Mouse (Mus musculus): ENCODE data around the gene Slc16a4. TPM values are rescaled to one million over a fixed set of nuclear protein-coding genes. Genes with fewer than 3 reads are reported as not detected.

Slc16a4 gene
- total and polyA plus RNA-seq, 2 experiments from 2014 or later: 1.4 to 2.4 TPM

DNA sequence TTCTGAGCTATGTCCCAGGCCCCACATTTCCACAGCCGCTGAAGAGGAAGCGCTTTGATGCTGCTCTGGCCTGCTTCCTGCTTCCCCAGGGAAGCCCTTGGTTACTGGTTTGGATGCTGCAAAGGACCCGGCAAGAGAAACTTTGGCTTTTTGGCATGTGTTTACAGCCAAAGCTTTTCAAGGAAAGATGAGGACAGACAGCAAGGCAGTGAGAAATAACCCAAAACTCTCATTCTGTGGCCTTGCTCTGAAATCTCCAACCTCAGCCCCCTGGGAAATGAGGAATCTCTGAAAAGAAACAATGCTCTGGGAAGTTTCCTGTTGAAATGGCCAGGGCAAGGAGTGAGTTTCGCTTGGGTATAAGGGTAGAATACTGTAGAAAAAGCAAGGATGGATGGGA lies 69.3 kb downstream of the Slc16a4 start:
- no peak for TF ChIP-seq CTCF (IDR thresholded peaks at IDR 0.05)
- 65% methylated on average over 4 of the region's 4 CpGs for WGBS

More for the DNA sequence above, 69.3 kb downstream of the Slc16a4 start:
- Histone ChIP-seq H3K36me3 (ENCODE audit: insufficient read depth, low read length) (no peaks in the 10 kb centered on the region), H3K4me3 (ENCODE audit: low read depth, low read length) (no peak overlapping the region), H3K9ac (replicated peaks; ENCODE audit: low read length, poor library complexity, severe bottlenecking) (no peak overlapping the region), H3K9me3 (ENCODE audit: low read length) (no peaks in the 10 kb centered on the region), H3K4me2 (ENCODE audit: low read depth, low read length, poor library complexity, severe bottlenecking) (no peak overlapping the region), H3K27me3 (ENCODE audit: insufficient read depth, low read length) (no peaks in the 10 kb centered on the region), H3K27ac (ENCODE audit: low read depth, low read length) (no peak overlapping the region), H3K4me1 (ENCODE audit: insufficient read depth, low read length) (no peaks in the 10 kb centered on the region)
- no peak for ATAC-seq (ENCODE audit: low FRiP score)
- no peak for DNase-seq (ENCODE audit: low spot score)

Other genes with a start within 250 kb of the Slc16a4 start
- gene Kcna2, start 190.1 kb upstream of the Slc16a4 start, total RNA-seq (2014; rRNA removed): 17.6 and 17.7 TPM in 2 replicates
- 1.4 and 1.7 TPM in 2 replicates for gene Kcna2, start 190.1 kb upstream of the Slc16a4 start, polyA plus RNA-seq (2015; fragmentation: Nextera tagmentation; extraction: Ambion mirVana)
- not detected in 2 replicates for gene Kcna10, start 108.2 kb upstream of the Slc16a4 start, total RNA-seq (2014; rRNA removed)
- gene Kcna10, start 108.2 kb upstream of the Slc16a4 start, polyA plus RNA-seq (2015; fragmentation: Nextera tagmentation; extraction: Ambion mirVana): not detected in 2 replicates
- gene Cym, start 69.5 kb upstream of the Slc16a4 start, total RNA-seq (2014; rRNA removed): 0.19 TPM in 1 of 2 replicates, not detected in the other
- 0.16 TPM in 1 of 2 replicates, not detected in the other for gene Cym, start 69.5 kb upstream of the Slc16a4 start, polyA plus RNA-seq (2015; fragmentation: Nextera tagmentation; extraction: Ambion mirVana)
- not detected in 2 replicates for gene A630076J17Rik, start 60.6 kb upstream of the Slc16a4 start, total RNA-seq (2014; rRNA removed)
- 0.20 TPM in 1 of 2 replicates, not detected in the other for gene A630076J17Rik, start 60.6 kb upstream of the Slc16a4 start, polyA plus RNA-seq (2015; fragmentation: Nextera tagmentation; extraction: Ambion mirVana)
- 0.14 and 0.33 TPM in 2 replicates for gene Prok1, start 51.5 kb upstream of the Slc16a4 start, total RNA-seq (2014; rRNA removed)
- 0.09 and 0.16 TPM in 2 replicates for gene Prok1, start 51.5 kb upstream of the Slc16a4 start, polyA plus RNA-seq (2015; fragmentation: Nextera tagmentation; extraction: Ambion mirVana)
- gene Lamtor5, start 12.4 kb upstream of the Slc16a4 start, total RNA-seq (2014; rRNA removed): 66.7 and 69.9 TPM in 2 replicates
- 153 and 173 TPM in 2 replicates for gene Lamtor5, start 12.4 kb upstream of the Slc16a4 start, polyA plus RNA-seq (2015; fragmentation: Nextera tagmentation; extraction: Ambion mirVana)
- 17.2 and 23.4 TPM in 2 replicates for gene Rbm15, start 42.4 kb downstream of the Slc16a4 start, total RNA-seq (2014; rRNA removed)
- gene Rbm15, start 42.4 kb downstream of the Slc16a4 start, polyA plus RNA-seq (2015; fragmentation: Nextera tagmentation; extraction: Ambion mirVana): 4.9 and 5.7 TPM in 2 replicates
- gene Kcnc4, start 168.3 kb downstream of the Slc16a4 start, total RNA-seq (2014; rRNA removed): 41.3 and 46.8 TPM in 2 replicates
- gene Kcnc4, start 168.3 kb downstream of the Slc16a4 start, polyA plus RNA-seq (2015; fragmentation: Nextera tagmentation; extraction: Ambion mirVana): 16.0 and 17.2 TPM in 2 replicates
- gene Slc6a17, start 226.8 kb downstream of the Slc16a4 start, total RNA-seq (2014; rRNA removed): 52.0 and 60.0 TPM in 2 replicates
- gene Slc6a17, start 226.8 kb downstream of the Slc16a4 start, polyA plus RNA-seq (2015; fragmentation: Nextera tagmentation; extraction: Ambion mirVana): 17.5 and 22.2 TPM in 2 replicates